ENCODE assay signal across 13 mouse cellular contexts in the genomic region with DNA sequence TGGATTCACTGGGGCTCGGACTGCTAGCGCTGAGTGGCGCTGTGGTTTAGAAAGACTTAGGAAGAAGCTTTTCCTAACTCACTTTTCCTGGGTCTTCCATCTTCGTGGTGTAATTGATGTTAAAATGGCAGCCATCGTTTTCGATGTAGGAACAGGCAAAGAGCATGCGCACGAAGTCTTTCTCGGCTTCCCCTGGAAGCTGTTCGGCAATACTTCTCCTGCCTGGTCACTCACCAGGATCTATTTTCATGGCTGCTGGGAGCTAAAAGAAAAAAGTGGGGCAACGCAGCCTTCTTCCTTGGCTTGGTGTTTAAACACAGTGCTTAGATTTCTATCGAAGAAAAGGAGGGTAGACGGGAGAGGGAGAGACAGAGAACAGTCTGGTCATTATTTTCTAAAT. TPM values are rescaled to one million over a fixed set of nuclear protein-coding genes. Genes with fewer than 3 reads are reported as not detected.
A peak's percentile ranks its signal among the peaks of the same experiment; 100 is the strongest.
DNase-seq lines count a peak whose midpoint lies in the region; ATAC-seq and TF ChIP-seq lines count a peak whose summit lies in the region.
"Had no signal": no experiment of that assay in that cellular context is flagged by ENCODE, and none has a peak within 500 bp of the region (broad histone marks: within the 10 kb centered on the region; RNA-seq: fewer than 3 reads in every experiment).

No protein-coding gene starts in this region.

- no peak for TF ChIP-seq EP300 in stomach, postnatal 0 days (optimal IDR thresholded peaks at IDR 0.05)

- no peak for DNase-seq in hindbrain, embryonic 11.5 days (ENCODE audit: low spot score)
- no peak for DNase-seq in testis, postnatal 14 days (ENCODE audit: low spot score)
- DNase-seq in hindbrain, embryonic 14.5 days (ENCODE audit: low spot score) = no peak
- DNase-seq in stomach, postnatal 0 days (ENCODE audit: low spot score) = no peak
- no peak for DNase-seq in thymus, postnatal 25 days
- DNase-seq: adrenal gland, postnatal 14 days; cerebellum, adult 18-20 months; gastrocnemius, postnatal 25 days had no signal

- no peaks in the 10 kb centered on the region for H3K9me3 ChIP-seq in hindbrain, embryonic 12.5 days (replicated peaks)
- H3K9me3 ChIP-seq in hindbrain, embryonic 11.5 days (ENCODE audit: control insufficient read depth, low read length) = no peaks in the 10 kb centered on the region
- H3K9me3 ChIP-seq in hindbrain, embryonic 14.5 days (ENCODE audit: control insufficient read depth, low read length) = no peaks in the 10 kb centered on the region
- no peaks in the 10 kb centered on the region for H3K9me3 ChIP-seq in stomach, postnatal 0 days (ENCODE audit: control insufficient read depth, low read length)
- H3K9me3 ChIP-seq in kidney, embryonic 15.5 days (replicated peaks) = no peaks in the 10 kb centered on the region
- H3K9me3 ChIP-seq: G1E; liver, embryonic 12.5 days had no signal

- H3K27ac ChIP-seq in hindbrain, embryonic 12.5 days = peak overlapping the region; percentile 57; the same call in 1 of the 2 replicates
- no peak overlapping the region for H3K27ac ChIP-seq in hindbrain, embryonic 11.5 days (ENCODE audit: low read depth, low read length)
- H3K27ac ChIP-seq in testis, adult 2 months (ENCODE audit: control insufficient read depth, insufficient read depth, low read depth, low read length) = no peak overlapping the region
- no peak overlapping the region; the same call in 1 of the 2 replicates for H3K27ac ChIP-seq in hindbrain, embryonic 14.5 days
- no peak overlapping the region for H3K27ac ChIP-seq in stomach, postnatal 0 days (replicated peaks)
- H3K27ac ChIP-seq in kidney, embryonic 15.5 days = no peak overlapping the region

- peaks cover 7% of the 10 kb centered on the region; the same call in 1 of the 2 replicates for H3K4me1 ChIP-seq in hindbrain, embryonic 12.5 days
- H3K4me1 ChIP-seq in hindbrain, embryonic 11.5 days (replicated peaks; ENCODE audit: control insufficient read depth, insufficient read depth, low read length) = no peaks in the 10 kb centered on the region
- H3K4me1 ChIP-seq in testis, adult 2 months (ENCODE audit: control insufficient read depth, insufficient read depth, low read length) = peaks cover 8% of the 10 kb centered on the region
- no peaks in the 10 kb centered on the region for H3K4me1 ChIP-seq in hindbrain, embryonic 14.5 days (replicated peaks; ENCODE audit: control insufficient read depth, insufficient read depth, low read length)
- no peaks in the 10 kb centered on the region for H3K4me1 ChIP-seq in stomach, postnatal 0 days (replicated peaks; ENCODE audit: control insufficient read depth, insufficient read depth)
- peaks cover 16% of the 10 kb centered on the region; the same call in 1 of the 2 replicates for H3K4me1 ChIP-seq in kidney, embryonic 15.5 days
- H3K4me1 ChIP-seq: liver, embryonic 12.5 days had no signal

- no peak overlapping the region for H3K9ac ChIP-seq in hindbrain, embryonic 12.5 days
- H3K9ac ChIP-seq in hindbrain, embryonic 11.5 days (ENCODE audit: low read depth, low read length) = no peak overlapping the region
- H3K9ac ChIP-seq in hindbrain, embryonic 14.5 days = no peak overlapping the region
- no peak overlapping the region for H3K9ac ChIP-seq in stomach, postnatal 0 days (ENCODE audit: low read length)
- H3K9ac ChIP-seq in kidney, embryonic 15.5 days = no peak overlapping the region
- H3K9ac ChIP-seq: liver, embryonic 12.5 days had no signal

- WGBS in hindbrain, embryonic 12.5 days = 88% methylated on average over 13 of the region's 13 CpGs
- WGBS in hindbrain, embryonic 11.5 days = 89% methylated on average over 13 of the region's 13 CpGs
- 81% methylated on average over 13 of the region's 13 CpGs for WGBS in hindbrain, embryonic 14.5 days
- 84% methylated on average over 13 of the region's 13 CpGs for WGBS in stomach, postnatal 0 days
- 88% methylated on average over 13 of the region's 13 CpGs for WGBS in kidney, embryonic 15.5 days

- ATAC-seq in hindbrain, embryonic 12.5 days (ENCODE audit: low FRiP score) = 0 out of 2 replicates have a peak, but pooled peaks have one; percentile 26
- no peak for ATAC-seq in hindbrain, embryonic 11.5 days (ENCODE audit: low FRiP score)
- no peak for ATAC-seq in hindbrain, embryonic 14.5 days (ENCODE audit: low FRiP score)
- ATAC-seq in stomach, postnatal 0 days (ENCODE audit: low FRiP score, low TSS enrichment) = no peak
- no peak for ATAC-seq in kidney, embryonic 15.5 days (replicated peaks; ENCODE audit: low FRiP score)
- ATAC-seq: liver, embryonic 12.5 days had no signal

- no peak for TF ChIP-seq CTCF in testis, adult 2 months (IDR thresholded peaks at IDR 0.05; ENCODE audit: control insufficient read depth, insufficient read depth, insufficient replicate concordance, low read depth, low read length)
- no peak for TF ChIP-seq CTCF in stomach, postnatal 0 days (IDR thresholded peaks at IDR 0.05; ENCODE audit: low read depth)

- TF ChIP-seq POLR2A in testis, adult 2 months (IDR thresholded peaks at IDR 0.05; ENCODE audit: control insufficient read depth, low read depth, low read length) = no peak

- no peaks in the 10 kb centered on the region for H3K27me3 ChIP-seq in hindbrain, embryonic 12.5 days
- H3K27me3 ChIP-seq in hindbrain, embryonic 11.5 days (ENCODE audit: control insufficient read depth, insufficient read depth, low read length) = no peaks in the 10 kb centered on the region
- H3K27me3 ChIP-seq in testis, adult 2 months (ENCODE audit: control insufficient read depth, insufficient read depth, low read length) = no peaks in the 10 kb centered on the region
- H3K27me3 ChIP-seq in hindbrain, embryonic 14.5 days (ENCODE audit: control insufficient read depth, insufficient read depth, low read length) = no peaks in the 10 kb centered on the region
- H3K27me3 ChIP-seq in stomach, postnatal 0 days (ENCODE audit: control insufficient read depth, insufficient read depth, low read length) = no peaks in the 10 kb centered on the region
- H3K27me3 ChIP-seq in kidney, embryonic 15.5 days = no peaks in the 10 kb centered on the region
- H3K27me3 ChIP-seq: liver, embryonic 12.5 days had no signal

- no peaks in the 10 kb centered on the region for H3K36me3 ChIP-seq in hindbrain, embryonic 12.5 days
- no peaks in the 10 kb centered on the region for H3K36me3 ChIP-seq in hindbrain, embryonic 11.5 days (ENCODE audit: control insufficient read depth, insufficient read depth, low read length)
- H3K36me3 ChIP-seq in testis, adult 2 months (ENCODE audit: control insufficient read depth, insufficient read depth, low read length) = no peaks in the 10 kb centered on the region
- H3K36me3 ChIP-seq in hindbrain, embryonic 14.5 days (replicated peaks; ENCODE audit: control insufficient read depth, insufficient read depth) = no peaks in the 10 kb centered on the region
- no peaks in the 10 kb centered on the region for H3K36me3 ChIP-seq in stomach, postnatal 0 days (ENCODE audit: control insufficient read depth, insufficient read depth, low read length)
- no peaks in the 10 kb centered on the region for H3K36me3 ChIP-seq in kidney, embryonic 15.5 days
- H3K36me3 ChIP-seq: liver, embryonic 12.5 days had no signal

- H3K4me2 ChIP-seq in hindbrain, embryonic 12.5 days (replicated peaks) = no peak overlapping the region
- H3K4me2 ChIP-seq in hindbrain, embryonic 11.5 days (replicated peaks; ENCODE audit: low read depth, low read length) = no peak overlapping the region
- 0 out of 2 replicates have a peak overlapping the region, but pooled peaks have one; percentile 24 for H3K4me2 ChIP-seq in hindbrain, embryonic 14.5 days (replicated peaks)
- H3K4me2 ChIP-seq in stomach, postnatal 0 days (replicated peaks; ENCODE audit: low read depth) = peak overlapping the region; percentile 37
- H3K4me2 ChIP-seq in kidney, embryonic 15.5 days = no peak overlapping the region

- H3K4me3 ChIP-seq in hindbrain, embryonic 12.5 days = no peak overlapping the region
- no peak overlapping the region for H3K4me3 ChIP-seq in hindbrain, embryonic 11.5 days (ENCODE audit: low read depth, low read length)
- H3K4me3 ChIP-seq in testis, adult 2 months (ENCODE audit: control insufficient read depth, low read depth, low read length) = peak overlapping the region; percentile 51
- no peak overlapping the region for H3K4me3 ChIP-seq in hindbrain, embryonic 14.5 days (replicated peaks; ENCODE audit: low read length)
- H3K4me3 ChIP-seq in stomach, postnatal 0 days (ENCODE audit: low read depth, low read length) = no peak overlapping the region
- H3K4me3 ChIP-seq in kidney, embryonic 15.5 days (replicated peaks) = no peak overlapping the region
- H3K4me3 ChIP-seq: liver, embryonic 12.5 days had no signal

RNA-seq across cellular contexts. Expression of gene Utrn, which starts 42.3 kb away (rescaled TPM):
- polyA plus RNA-seq in hindbrain, embryonic 12.5 days (2016; fragmentation: Nextera tagmentation; extraction: Ambion mirVana) = 52.0 and 56.0 TPM in 2 replicates
- 40.2 and 54.7 TPM in 2 replicates for polyA plus RNA-seq in hindbrain, embryonic 11.5 days (2014; fragmentation: Nextera tagmentation; extraction: Ambion mirVana)
- 4.8 and 5.7 TPM in 2 replicates for polyA plus RNA-seq in testis, adult 2 months (2012; rRNA removed)
- polyA plus RNA-seq in hindbrain, embryonic 14.5 days (2014; fragmentation: Nextera tagmentation; extraction: Ambion mirVana) = 25.0 and 28.2 TPM in 2 replicates
- polyA plus RNA-seq in stomach, postnatal 0 days (2015; fragmentation: Nextera tagmentation; extraction: Ambion mirVana) = 33.8 and 40.4 TPM in 2 replicates
- polyA plus RNA-seq in kidney, embryonic 15.5 days (2015; fragmentation: Nextera tagmentation; extraction: Ambion mirVana) = 85.2 and 86.1 TPM in 2 replicates

RNA-seq across cellular contexts. Expression of gene Stx11, which starts 52.6 kb away (rescaled TPM):
- 2.2 and 3.0 TPM in 2 replicates for polyA plus RNA-seq in hindbrain, embryonic 12.5 days (2016; fragmentation: Nextera tagmentation; extraction: Ambion mirVana)
- 1.4 and 2.7 TPM in 2 replicates for polyA plus RNA-seq in hindbrain, embryonic 11.5 days (2014; fragmentation: Nextera tagmentation; extraction: Ambion mirVana)
- polyA plus RNA-seq in testis, adult 2 months (2012; rRNA removed) = 0.20 and 0.23 TPM in 2 replicates
- 2.0 and 3.7 TPM in 2 replicates for polyA plus RNA-seq in hindbrain, embryonic 14.5 days (2014; fragmentation: Nextera tagmentation; extraction: Ambion mirVana)
- polyA plus RNA-seq in stomach, postnatal 0 days (2015; fragmentation: Nextera tagmentation; extraction: Ambion mirVana) = 3.7 and 5.0 TPM in 2 replicates
- polyA plus RNA-seq in kidney, embryonic 15.5 days (2015; fragmentation: Nextera tagmentation; extraction: Ambion mirVana) = 1.8 and 2.2 TPM in 2 replicates

Comparison
In these comparisons a context has a peak if more than half of its experiments do, and no peak if none do; other contexts are left out.
1. H3K4me2 ChIP-seq: peak in hindbrain, embryonic 14.5 days (single experiment) and stomach, postnatal 0 days (single experiment); none in hindbrain, embryonic 12.5 days (single experiment), hindbrain, embryonic 11.5 days (single experiment) and kidney, embryonic 15.5 days (single experiment).